Mouse (Mus musculus) CD4-positive, CD25-positive, alpha-beta regulatory T cell, adult 4 months (primary cell): ENCODE results near the gene Anxa9. TPM values are rescaled to one million over a fixed set of nuclear protein-coding genes. Genes with fewer than 3 reads are reported as not detected.
A peak's percentile ranks its signal among the peaks of the same experiment; 100 is the strongest.

Experiments used
- ATAC-seq: one replicate; pipeline ENCODE4 v1.8.0; 2017
- polyA plus RNA-seq, 2 experiments: library from polyadenylated mRNA; unstranded; fragments of 100-300 nt; shearing (Covaris generic); gene quantifications; one replicate each; pipeline ENCODE4 v1.2.1; 2017

The Anxa9 gene
- polyA plus RNA-seq, 2 experiments from 2014 or later, result 0.42 to 1.1 TPM

DNA sequence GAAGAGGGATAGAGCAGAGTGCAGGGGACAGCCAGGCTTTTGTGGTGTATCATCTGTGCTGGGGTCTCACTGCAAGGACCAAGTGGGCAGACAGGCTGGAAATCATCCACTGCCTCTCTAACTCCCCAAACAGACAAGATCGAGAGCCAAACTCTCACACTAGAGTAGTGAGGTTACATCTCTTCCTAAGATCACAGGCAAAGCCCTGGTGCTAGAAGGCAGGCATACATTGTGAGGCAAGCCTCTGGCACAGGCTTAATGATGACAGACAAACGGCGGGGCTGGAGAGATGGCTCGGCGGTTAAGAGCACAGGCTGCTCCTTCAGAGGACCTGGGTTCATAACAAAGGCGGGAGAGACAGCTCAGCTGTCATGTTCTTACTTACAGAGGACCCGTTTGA lies 6.5 kb upstream of the Anxa9 start:
- ATAC-seq, result no peak

- ATAC-seq, result no peak
These were observed 5.6 kb upstream of the Anxa9 start for GRCm38 (mm10) chr3:95312623-95313022.

- no peak for ATAC-seq
These were observed 4.2 kb upstream of the Anxa9 start for GRCm38 (mm10) chr3:95310968-95311882.

DNA sequence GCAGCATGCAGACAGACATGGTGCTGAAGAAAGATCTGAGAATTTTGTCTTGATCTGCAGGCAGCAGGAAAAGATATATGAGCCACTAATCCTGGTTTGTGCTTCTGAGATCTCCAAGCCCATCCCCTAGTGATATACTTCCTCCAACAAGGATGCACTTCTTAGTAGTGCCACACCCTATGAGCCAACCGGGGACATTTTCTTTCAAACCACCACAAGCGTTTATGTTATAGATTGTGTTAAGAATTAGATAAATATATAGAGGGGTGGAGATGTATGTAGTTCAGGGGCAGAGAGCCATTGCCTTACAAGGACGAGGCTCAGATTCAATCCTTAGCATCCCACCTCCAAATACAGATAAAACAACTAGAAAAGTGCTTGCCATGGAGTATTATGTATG lies 3.5 kb upstream of the Anxa9 start:
- ATAC-seq, result no peak

DNA sequence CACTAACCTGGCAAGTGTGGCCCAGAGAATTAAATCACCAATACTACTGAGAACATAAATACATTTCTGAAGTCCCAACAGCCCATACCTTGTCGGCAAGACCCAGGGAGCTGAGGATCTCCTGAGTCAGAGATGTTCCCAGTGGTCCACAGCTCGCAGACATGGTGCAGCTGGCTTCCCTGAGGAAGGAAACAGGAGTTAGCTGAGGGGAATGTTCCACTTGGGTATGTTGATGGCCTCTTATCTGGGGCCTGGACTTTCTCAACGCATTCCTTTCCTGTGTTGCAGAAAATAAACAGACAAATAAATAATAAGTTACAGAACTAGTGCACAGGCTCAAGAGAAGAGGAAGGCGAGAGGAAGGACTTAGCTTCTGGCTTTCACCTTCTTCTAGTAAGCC lies 732 bp downstream of the Anxa9 start:
- ATAC-seq, result no peak

GRCm38 (mm10) chr3:95301204-95301796 lies 5.7 kb downstream of the Anxa9 start:
- ATAC-seq, result no peak

DNA sequence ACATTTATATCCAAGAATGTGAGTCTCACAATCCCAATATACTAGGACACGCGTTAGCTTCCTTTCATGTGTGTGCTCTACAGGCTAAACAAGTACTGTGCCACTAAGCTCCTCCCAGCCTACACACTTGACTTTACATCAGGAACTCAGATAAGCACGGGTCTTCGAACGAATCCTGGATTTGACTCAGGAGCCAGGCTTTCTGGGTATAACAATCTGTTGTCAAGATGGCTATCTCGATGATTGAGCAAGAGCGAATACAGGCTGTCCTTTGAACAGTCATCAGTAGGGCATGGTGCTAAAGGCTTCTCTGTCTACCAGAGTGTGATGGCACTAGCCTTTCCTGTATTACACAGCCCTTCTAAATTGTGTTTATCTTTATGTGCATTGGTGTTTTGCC lies 9.0 kb downstream of the Anxa9 start:
- no peak for ATAC-seq

DNA sequence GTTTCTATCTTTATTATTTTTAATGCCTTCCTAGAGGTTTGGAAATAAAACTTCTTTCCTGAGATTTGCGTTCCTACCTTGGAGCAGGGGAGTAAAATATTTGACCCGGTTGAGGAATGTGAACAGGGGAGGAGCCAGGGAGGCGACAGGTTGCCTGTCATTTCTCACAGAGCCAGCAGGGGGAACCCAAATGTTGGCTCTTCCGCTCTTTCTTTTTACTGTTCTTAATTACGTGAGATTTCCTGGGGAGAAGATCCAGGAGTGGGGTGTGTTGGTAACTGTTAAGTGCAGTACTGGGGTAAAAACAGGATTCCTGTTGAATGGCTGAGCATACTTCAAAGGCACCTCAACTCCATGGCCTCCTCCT lies 10.9 kb downstream of the Anxa9 start:
- ATAC-seq, result peak; percentile 83

DNA sequence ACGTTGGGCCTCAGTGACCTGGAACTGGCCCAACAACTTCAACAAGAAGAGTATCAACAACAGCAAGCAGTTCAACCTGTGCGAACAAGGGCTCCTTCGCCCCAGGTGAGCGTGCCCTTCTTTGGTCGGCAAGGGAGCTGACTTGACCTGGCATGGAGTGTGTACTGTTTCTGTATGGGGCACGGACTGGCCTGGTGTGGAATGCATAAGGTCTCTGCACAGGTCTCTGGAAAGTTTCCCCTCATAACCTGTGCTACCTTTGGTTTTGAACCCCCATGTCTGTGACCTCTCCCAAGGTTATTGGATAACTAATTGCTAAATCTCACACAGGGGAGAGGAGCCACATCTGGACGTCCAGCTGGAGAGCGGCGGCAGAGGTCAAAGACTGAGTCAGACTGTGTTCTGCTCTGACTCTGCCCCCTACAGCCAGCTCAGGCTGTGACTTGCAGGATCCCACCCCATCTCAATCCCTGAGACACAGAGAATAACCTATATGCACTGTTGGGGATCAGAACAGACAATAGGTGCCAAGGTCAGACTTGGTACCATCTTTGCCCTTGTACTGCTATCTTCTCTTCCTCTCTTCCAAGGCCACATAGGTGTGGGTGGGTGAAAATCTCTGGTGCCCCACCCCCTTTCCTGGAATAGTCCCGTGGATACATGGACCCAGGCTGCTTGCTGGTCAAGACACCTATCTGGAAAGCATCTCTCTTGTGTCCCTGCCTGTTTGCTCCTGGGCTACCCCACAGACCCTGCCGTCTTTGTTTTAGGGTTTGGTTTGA lies 11.5 kb downstream of the Anxa9 start:
- ATAC-seq, result no peak

GRCm38 (mm10) chr3:95294718-95295117 lies 12.3 kb downstream of the Anxa9 start:
- ATAC-seq, result no peak

DNA sequence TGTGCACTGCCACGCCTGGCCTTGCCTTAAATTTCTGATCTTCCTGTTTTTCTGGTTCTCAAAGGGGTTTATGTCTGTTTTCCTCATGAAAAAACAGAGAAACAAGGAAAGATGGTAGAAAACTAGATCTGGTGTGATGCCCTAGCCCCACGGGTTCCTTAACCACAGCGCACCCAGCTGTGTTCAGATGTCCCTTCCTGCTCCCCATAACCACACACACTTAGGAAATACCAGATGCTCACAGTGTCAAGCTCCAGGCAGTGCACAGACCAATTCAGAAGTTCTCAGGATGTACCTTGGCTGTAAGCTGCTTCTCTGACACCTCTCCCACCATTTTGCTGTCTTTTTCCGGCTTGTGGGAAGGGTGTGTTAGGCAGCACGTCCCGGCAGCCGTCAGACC lies 12.7 kb downstream of the Anxa9 start:
- no peak for ATAC-seq

GRCm38 (mm10) chr3:95293537-95293936 lies 13.4 kb downstream of the Anxa9 start:
- ATAC-seq, result no peak

- no peak for ATAC-seq
These were observed 14.1 kb downstream of the Anxa9 start for GRCm38 (mm10) chr3:95292899-95293298.

GRCm38 (mm10) chr3:95291041-95291440 lies 15.9 kb downstream of the Anxa9 start:
- no peak for ATAC-seq

GRCm38 (mm10) chr3:95290156-95290555 lies 16.8 kb downstream of the Anxa9 start:
- no peak for ATAC-seq

GRCm38 (mm10) chr3:95289419-95289818 lies 17.6 kb downstream of the Anxa9 start:
- no peak for ATAC-seq

DNA sequence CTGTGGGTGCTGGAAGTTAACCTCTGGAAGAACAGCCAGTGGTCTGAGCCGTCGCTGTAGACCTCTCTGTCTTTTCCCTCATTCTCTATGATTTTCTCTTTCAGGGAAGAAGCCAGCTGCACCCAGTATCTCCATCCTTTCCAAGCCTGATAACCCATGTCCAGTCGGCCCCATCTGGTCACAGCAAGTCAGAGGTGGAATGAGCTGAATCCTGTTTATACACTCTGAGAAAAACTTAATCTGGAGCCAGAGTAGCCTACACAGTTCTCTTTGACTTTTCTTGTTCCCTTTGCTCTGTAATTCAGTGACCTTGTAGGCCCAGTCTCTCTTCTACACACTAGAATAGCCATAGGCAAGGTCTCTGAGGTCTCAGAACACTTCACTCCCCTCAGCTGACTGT lies 19.4 kb downstream of the Anxa9 start:
- no peak for ATAC-seq

DNA sequence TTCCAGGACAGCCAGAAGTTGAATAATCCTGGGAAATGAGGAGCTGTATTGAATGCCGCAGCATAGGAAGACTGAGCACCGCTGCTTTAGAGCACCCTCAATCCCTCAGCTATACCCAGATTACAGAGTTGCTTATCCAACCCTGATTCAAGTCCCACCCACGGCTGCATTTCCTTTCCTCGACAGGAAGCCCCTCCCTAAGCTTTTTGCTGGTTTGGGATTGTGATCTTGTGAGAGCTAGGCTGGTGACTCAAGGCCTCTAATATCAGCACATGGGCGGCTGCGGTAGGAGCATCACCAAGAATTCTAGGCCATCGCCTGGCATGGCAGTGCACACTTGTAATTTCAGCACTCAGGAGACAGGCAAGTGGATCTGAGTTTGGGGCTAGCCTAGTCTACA lies 20.5 kb downstream of the Anxa9 start:
- no peak for ATAC-seq

DNA sequence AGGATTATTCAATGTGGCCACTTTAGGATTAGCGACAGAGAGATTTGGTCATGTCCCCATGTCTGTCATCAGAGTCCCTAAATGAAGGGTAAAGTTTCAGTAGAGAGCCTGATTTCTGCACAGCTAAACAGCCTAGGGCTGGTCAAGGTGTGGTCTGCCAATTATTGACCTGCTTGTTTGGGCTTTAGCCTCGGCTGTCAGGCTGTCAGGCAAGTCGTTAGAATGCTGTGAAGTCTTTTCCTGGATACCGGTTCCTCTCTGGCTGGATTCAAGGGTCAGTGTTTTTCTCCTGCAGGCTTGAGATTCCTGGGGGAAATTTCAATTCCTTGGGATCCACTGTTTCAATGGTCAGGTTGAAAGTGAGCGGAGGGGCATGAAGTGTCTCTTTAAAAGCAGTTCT lies 21.0 kb downstream of the Anxa9 start:
- ATAC-seq, result no peak

- ATAC-seq, result no peak
These were observed 21.6 kb downstream of the Anxa9 start for GRCm38 (mm10) chr3:95285390-95285789.

GRCm38 (mm10) chr3:95284501-95285281 lies 22.3 kb downstream of the Anxa9 start:
- ATAC-seq, result no peak

DNA sequence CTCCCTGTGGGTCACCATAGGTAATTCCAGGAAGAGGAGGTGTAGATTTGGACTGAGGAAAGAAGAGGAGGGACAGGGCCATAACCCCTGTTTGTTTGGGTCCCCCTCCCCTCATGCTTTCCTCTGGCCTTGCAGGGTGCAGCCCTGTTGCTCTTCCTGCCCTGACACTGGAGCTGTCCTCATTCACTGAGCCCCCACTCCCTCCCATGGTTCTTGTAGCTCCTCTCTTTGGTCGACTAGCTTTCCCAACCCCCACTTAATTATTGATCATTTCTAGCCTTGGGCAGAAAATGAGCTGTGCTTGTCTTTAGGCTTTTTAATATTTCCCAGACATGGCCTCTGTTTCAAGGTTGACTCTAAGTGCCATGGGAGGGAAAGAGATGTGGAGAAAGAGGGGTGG lies 22.9 kb downstream of the Anxa9 start:
- no peak for ATAC-seq

DNA sequence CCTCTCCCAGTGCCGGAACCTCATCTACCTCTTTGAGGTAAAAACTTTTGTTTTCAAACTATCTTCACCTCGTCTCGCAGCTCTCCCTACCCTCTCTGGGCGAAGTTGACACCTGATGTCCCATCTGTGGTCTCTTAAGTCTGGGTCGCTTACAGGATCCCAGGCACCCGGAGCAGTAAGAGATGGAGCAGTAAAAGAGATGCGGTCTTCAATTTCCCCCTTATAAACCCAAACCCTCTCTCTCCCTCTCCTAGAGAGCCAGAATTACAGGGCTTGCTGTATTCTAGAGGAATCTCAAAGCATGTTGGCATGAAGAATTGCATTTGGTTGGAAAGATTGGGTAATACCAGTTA lies 23.4 kb downstream of the Anxa9 start:
- ATAC-seq, result no peak
